Mouse (Mus musculus) bone marrow macrophage, adult 2 months (primary cell): ENCODE results near the gene Bcat1. TPM values are rescaled to one million over a fixed set of nuclear protein-coding genes. Genes with fewer than 3 reads are reported as not detected.
A peak's percentile ranks its signal among the peaks of the same experiment; 100 is the strongest.

Experiments
- H3K27ac ChIP-seq: 2 replicates; pipeline ENCODE4 v1.5.1; 2012; ENCODE audit warnings: low read depth, low read length; ENCODE audit not compliant: insufficient read depth
- H3K4me1 ChIP-seq: 2 replicates; pipeline ENCODE4 v1.6.1; 2012; ENCODE audit warnings: low read length; ENCODE audit not compliant: control insufficient read depth, insufficient read depth
- H3K4me3 ChIP-seq: 2 replicates; pipeline ENCODE4 v1.5.1; 2012; ENCODE audit warnings: mild to moderate bottlenecking, low read length, moderate library complexity; ENCODE audit not compliant: insufficient read depth
- CTCF ChIP-seq: IDR thresholded peaks from 2 replicates; pipeline ENCODE4 v1.5.1; 2012; ENCODE audit warnings: low read depth, mild to moderate bottlenecking, low read length, moderate library complexity
- POLR2A ChIP-seq: IDR thresholded peaks from 2 replicates; pipeline ENCODE4 v1.6.1; 2012; ENCODE audit warnings: mild to moderate bottlenecking, low read depth, low read length, borderline replicate concordance
- polyA plus RNA-seq: library from polyadenylated mRNA; stranded (reverse); fragments of >200 nt; gene quantifications from 2 replicates; pipeline ENCODE4 v1.2.4, GENCODE M21; 2012; ENCODE audit not compliant: missing spikeins, insufficient read depth, insufficient read length

The Bcat1 gene
- polyA plus RNA-seq: 1.1 and 1.7 TPM in 2 replicates

GRCm38 (mm10) chr6:145075548-145076224 lies at the start of gene Bcat1:
Gene Bcat1, minus strand, starts transcription at chr6:145076184.
- TF ChIP-seq POLR2A (no peak), CTCF (no peak)
- Histone ChIP-seq H3K4me3 (peak within 1 kb of the TSS; percentile 57), H3K4me1 (peaks cover 4% of the 10 kb centered on the region), H3K27ac (no peak within 1 kb of the TSS)

- H3K4me1 ChIP-seq: peaks cover 43% of the 10 kb centered on the region
- H3K4me3 ChIP-seq: no peak overlapping the region
- no peak overlapping the region for H3K27ac ChIP-seq
- no peak for TF ChIP-seq POLR2A
- no peak for TF ChIP-seq CTCF
These were observed 49.7 kb upstream of the Bcat1 start for GRCm38 (mm10) chr6:145125591-145126113.

- H3K4me1 ChIP-seq: peaks cover 45% of the 10 kb centered on the region
- no peak for TF ChIP-seq POLR2A
- no peak overlapping the region for H3K4me3 ChIP-seq
- H3K27ac ChIP-seq: no peak overlapping the region
These were observed 48.6 kb upstream of the Bcat1 start for GRCm38 (mm10) chr6:145124621-145125020.

GRCm38 (mm10) chr6:145123136-145124060 lies 47.4 kb upstream of the Bcat1 start:
- TF ChIP-seq POLR2A: no peak
- TF ChIP-seq CTCF: no peak
- Histone ChIP-seq H3K27ac (peak overlapping the region; percentile 93), H3K4me3 (peak overlapping the region; percentile 69), H3K4me1 (peaks cover 35% of the 10 kb centered on the region)

- TF ChIP-seq POLR2A: no peak
- no peak for TF ChIP-seq CTCF
- H3K27ac ChIP-seq: peak overlapping the region; percentile 93
- peak overlapping the region; percentile 69 for H3K4me3 ChIP-seq
- H3K4me1 ChIP-seq: peaks cover 35% of the 10 kb centered on the region
These were observed 46.6 kb upstream of the Bcat1 start for GRCm38 (mm10) chr6:145122423-145123059.

GRCm38 (mm10) chr6:145121590-145122420 lies 45.8 kb upstream of the Bcat1 start:
- H3K4me3 ChIP-seq: peak overlapping the region; percentile 69
- peaks cover 35% of the 10 kb centered on the region for H3K4me1 ChIP-seq
- TF ChIP-seq CTCF (no peak), POLR2A (no peak)
- peak overlapping the region; percentile 93 for H3K27ac ChIP-seq

- Histone ChIP-seq H3K4me1 (peaks cover 37% of the 10 kb centered on the region), H3K27ac (peak overlapping the region; percentile 93), H3K4me3 (peak overlapping the region; percentile 69)
- no peak for TF ChIP-seq POLR2A
- no peak for TF ChIP-seq CTCF
These were observed 45.0 kb upstream of the Bcat1 start for GRCm38 (mm10) chr6:145120787-145121589.

- Histone ChIP-seq H3K4me1 (peaks cover 32% of the 10 kb centered on the region), H3K27ac (no peak overlapping the region)
These were observed 44.1 kb upstream of the Bcat1 start for GRCm38 (mm10) chr6:145120086-145120485.

More at GRCm38 (mm10) chr6:145120086-145120485, 44.1 kb upstream of the Bcat1 start:
- TF ChIP-seq CTCF (no peak), POLR2A (no peak)
- no peak overlapping the region for H3K4me3 ChIP-seq
